Mouse (Mus musculus) heart, embryonic 11.5 days (tissue): Measurements from ENCODE around the gene Csf2rb2. TPM values are rescaled to one million over a fixed set of nuclear protein-coding genes. Genes with fewer than 3 reads are reported as not detected.
"Not testable (repeated sequence)": the region's sequence is repeated elsewhere in the genome, so short reads cannot be mapped to it uniquely, and the experiment has no call there.

Experiments
- ATAC-seq: fragments of 200-750 bp; cut with Nextera tagmentation; replicated peaks from 2 replicates; pipeline ENCODE4 v1.8.0; 2017; ENCODE audit warnings: moderate library complexity; ENCODE audit not compliant: insufficient number of reproducible peaks, low FRiP score, low TSS enrichment
- H3K27ac ChIP-seq: fragments of 300-500 bp; sonication (generic); 2 replicates; pipeline ENCODE4 v1.5.1; 2014; ENCODE audit warnings: mild to moderate bottlenecking, low read depth, low read length
- H3K27me3 ChIP-seq: fragments of 300-500 bp; sonication (generic); 2 replicates; pipeline ENCODE4 v1.6.1; 2014; ENCODE audit warnings: mild to moderate bottlenecking, low read length, mixed read lengths; ENCODE audit not compliant: control insufficient read depth, insufficient read depth
- H3K36me3 ChIP-seq: fragments of 300-500 bp; sonication (generic); 2 replicates; pipeline ENCODE4 v1.6.1; 2014; ENCODE audit warnings: mild to moderate bottlenecking, low read length, moderate library complexity, mixed read lengths; ENCODE audit not compliant: control insufficient read depth, insufficient read depth
- H3K4me1 ChIP-seq: fragments of 300-500 bp; sonication (generic); 2 replicates; pipeline ENCODE4 v1.6.1; 2014; ENCODE audit warnings: low read length; ENCODE audit not compliant: control insufficient read depth, insufficient read depth
- H3K4me2 ChIP-seq: fragments of 300-500 bp; sonication (generic); 2 replicates; pipeline ENCODE4 v1.6.1; 2014; ENCODE audit warnings: mild to moderate bottlenecking, moderate library complexity
- H3K4me3 ChIP-seq: fragments of 300-500 bp; sonication (generic); 2 replicates; pipeline ENCODE4 v1.5.1; 2014; ENCODE audit warnings: low read depth, low read length
- H3K9ac ChIP-seq: fragments of 300-500 bp; sonication (generic); 2 replicates; pipeline ENCODE4 v1.6.1; 2014; ENCODE audit warnings: mild to moderate bottlenecking, low read depth, low read length, moderate library complexity
- H3K9me3 ChIP-seq: fragments of 300-500 bp; sonication (generic); replicated peaks from 2 replicates; pipeline ENCODE4 v1.6.1; 2016; ENCODE audit warnings: low read length; ENCODE audit not compliant: control insufficient read depth
- WGBS: fragments of 180-500 bp; shearing (Covaris S2); extraction: QIAGEN DNeasy Blood & Tissue Kit; methylation state at CpG from one replicate; pipeline ENCODE4 v1.1.7; 2014; ENCODE audit not compliant: insufficient replicate concordance; 5-methylcytosine and 5-hydroxymethylcytosine counted together
- polyA plus RNA-seq: library from polyadenylated mRNA; unstranded; fragments of >200 nt; fragmentation: Nextera tagmentation; extraction: Ambion mirVana; gene quantifications from 2 replicates; pipeline ENCODE4 v1.2.1, GENCODE M21; 2014

Csf2rb2 gene
- 0.80 and 1.00 TPM in 2 replicates for polyA plus RNA-seq

DNA sequence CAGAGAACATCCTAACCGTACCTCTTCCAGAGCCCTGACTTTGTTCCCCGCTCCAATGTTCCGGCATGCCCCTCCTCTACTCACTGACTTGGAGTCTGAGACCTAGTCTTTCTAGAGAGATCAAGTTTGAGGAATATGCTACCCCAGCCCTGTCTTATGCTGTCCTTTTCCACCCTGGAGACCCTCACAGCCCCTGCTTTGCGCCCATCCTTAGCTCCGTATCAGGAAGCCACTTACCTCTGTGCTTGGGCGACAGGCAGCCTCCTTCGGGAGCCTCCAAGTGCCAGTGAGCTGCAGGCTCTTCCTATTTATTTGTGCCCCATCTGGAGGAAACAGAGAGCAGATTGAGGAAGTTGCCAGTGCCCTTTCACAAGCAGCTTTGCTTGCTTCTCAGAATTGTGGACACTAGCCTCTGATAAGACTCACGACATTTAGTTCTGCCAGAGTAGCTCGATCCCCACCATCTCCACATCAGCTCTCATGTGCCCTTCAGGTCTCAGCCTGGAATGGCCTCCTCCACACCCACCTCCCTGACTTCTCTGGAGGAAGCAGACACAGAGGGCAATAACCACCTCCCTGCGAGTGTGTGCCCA lies at the start of gene Csf2rb2:
Gene Csf2rb2 (minus strand): TSS at position 381 of the 593 bp plus-strand sequence.
- H3K4me1 ChIP-seq = peaks cover 4% of the 10 kb centered on the region
- H3K27me3 ChIP-seq = no peaks in the 10 kb centered on the region
- H3K27ac ChIP-seq = no peak within 1 kb of the TSS
- no peaks in the 10 kb centered on the region for H3K36me3 ChIP-seq
- H3K9ac ChIP-seq = no peak within 1 kb of the TSS
- no peak for ATAC-seq
- no peaks in the 10 kb centered on the region for H3K9me3 ChIP-seq
- H3K4me2 ChIP-seq = no peak within 1 kb of the TSS; the same call in 1 of the 2 replicates
- H3K4me3 ChIP-seq = no peak within 1 kb of the TSS
- WGBS = 62% methylated on average over 10 of the region's 10 CpGs

DNA sequence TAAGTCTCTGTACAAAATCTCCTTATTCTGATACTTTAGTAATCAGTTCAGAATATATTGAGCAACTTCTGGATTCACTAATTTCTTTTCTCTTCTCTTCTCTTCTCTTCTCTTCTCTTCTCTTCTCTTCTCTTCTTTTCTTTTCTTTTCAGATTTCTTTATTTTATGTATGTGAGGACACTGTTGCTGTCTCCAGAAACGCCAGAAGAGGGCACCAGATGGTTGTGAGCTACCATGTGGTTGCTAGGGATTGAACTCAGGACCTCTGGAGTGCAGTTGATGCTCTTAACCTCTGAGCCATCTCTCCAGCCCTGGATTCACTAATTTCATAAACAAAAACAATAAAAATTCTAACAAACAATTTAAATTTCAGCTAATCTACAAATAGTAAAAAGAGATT lies 49.4 kb upstream of the Csf2rb2 start:
- 3% methylated on average over 1 of the region's 1 CpGs for WGBS

DNA sequence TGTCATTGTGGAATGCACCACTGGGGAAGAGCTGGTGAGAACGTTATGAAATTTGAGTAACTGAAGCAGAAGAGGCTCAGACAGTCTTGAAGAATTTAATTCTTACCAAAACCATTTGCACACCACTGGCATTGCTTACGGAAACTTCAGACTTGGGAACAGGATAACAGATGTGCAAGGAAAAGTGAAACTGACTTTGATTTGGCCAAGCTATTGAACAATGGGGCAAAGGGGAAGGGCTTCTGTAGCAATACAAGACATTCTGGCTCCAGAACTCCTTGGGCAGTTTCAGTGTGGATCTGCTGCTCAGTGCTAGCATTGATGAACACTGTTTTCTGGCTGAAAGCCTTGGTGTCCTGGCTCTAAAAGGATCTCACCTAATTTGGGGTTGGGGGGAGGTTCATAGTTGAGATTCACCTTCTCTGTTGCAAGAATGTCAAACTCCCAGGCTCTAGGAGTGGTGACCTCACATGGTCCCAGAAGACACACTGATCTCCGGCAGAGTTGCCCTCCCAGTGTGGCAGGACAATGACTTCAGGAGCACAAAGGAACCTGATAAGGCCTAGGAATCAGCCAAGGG lies 46.2 kb upstream of the Csf2rb2 start:
- ATAC-seq = no peak
- H3K4me1 ChIP-seq = no peaks in the 10 kb centered on the region
- no peaks in the 10 kb centered on the region for H3K27me3 ChIP-seq
- no peak overlapping the region for H3K4me3 ChIP-seq
- H3K9ac ChIP-seq = no peak overlapping the region
- H3K27ac ChIP-seq = no peak overlapping the region
- no peaks in the 10 kb centered on the region for H3K9me3 ChIP-seq
- H3K36me3 ChIP-seq = no peaks in the 10 kb centered on the region
- no peak overlapping the region for H3K4me2 ChIP-seq
- WGBS = 47% methylated on average over 3 of the region's 3 CpGs

More for the DNA sequence above, 49.4 kb upstream of the Csf2rb2 start:
- no peak overlapping the region for H3K4me2 ChIP-seq
- H3K9ac ChIP-seq = no peak overlapping the region
- H3K4me3 ChIP-seq = no peak overlapping the region
- no peak overlapping the region for H3K27ac ChIP-seq
- ATAC-seq = no peak
- H3K4me1 ChIP-seq = no peaks in the 10 kb centered on the region
- H3K27me3 ChIP-seq = no peaks in the 10 kb centered on the region
- H3K9me3 ChIP-seq = no peaks in the 10 kb centered on the region
- H3K36me3 ChIP-seq = no peaks in the 10 kb centered on the region

DNA sequence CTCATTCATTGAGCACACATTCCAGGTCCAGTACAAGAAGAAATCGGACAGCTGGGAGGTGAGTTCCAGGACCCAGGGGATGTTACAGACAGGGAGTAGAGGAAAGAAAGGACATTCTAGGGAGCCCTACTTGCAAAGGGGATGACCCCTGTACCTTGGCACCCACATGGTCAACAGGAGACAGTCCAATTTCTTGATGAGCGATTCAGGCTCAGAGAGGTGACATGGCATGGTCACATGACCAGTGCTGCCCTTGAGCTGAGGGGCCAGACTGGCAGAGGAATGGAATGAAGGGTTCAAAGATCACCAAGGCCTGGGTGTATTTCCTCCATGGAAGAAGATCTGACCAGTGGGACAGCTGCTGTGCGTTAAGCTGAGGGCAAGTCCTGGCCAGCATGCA lies 39.0 kb upstream of the Csf2rb2 start:
- no peak overlapping the region for H3K4me2 ChIP-seq
- no peak overlapping the region for H3K4me3 ChIP-seq
- no peak for ATAC-seq
- H3K9ac ChIP-seq = no peak overlapping the region
- no peaks in the 10 kb centered on the region for H3K4me1 ChIP-seq
- H3K9me3 ChIP-seq = no peaks in the 10 kb centered on the region
- no peaks in the 10 kb centered on the region for H3K36me3 ChIP-seq
- no peaks in the 10 kb centered on the region for H3K27me3 ChIP-seq
- WGBS = 87% methylated on average over 3 of the region's 3 CpGs
- H3K27ac ChIP-seq = no peak overlapping the region

DNA sequence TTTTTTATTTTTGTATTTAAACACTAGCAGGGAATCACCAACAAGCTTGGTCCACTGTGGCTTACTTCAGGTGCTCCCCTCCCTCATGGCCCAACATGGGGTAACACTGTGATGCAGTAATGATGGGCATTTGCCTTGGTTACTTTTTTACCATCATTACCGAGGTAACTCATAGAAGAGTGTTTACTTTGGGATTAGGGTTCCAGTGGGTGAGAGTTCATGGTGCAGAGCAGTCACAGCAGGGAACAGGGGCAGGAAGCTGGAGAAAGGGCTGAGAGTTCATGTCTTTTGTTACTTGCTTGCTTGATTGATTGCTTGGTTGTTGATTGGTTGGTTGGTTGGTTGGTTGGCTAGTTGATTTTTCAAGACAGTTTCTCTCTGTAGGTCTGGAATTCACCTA lies 38.2 kb upstream of the Csf2rb2 start:
- Histone ChIP-seq H3K36me3 (no peaks in the 10 kb centered on the region), H3K27ac (no peak overlapping the region), H3K9me3 (no peaks in the 10 kb centered on the region), H3K27me3 (no peaks in the 10 kb centered on the region), H3K4me2 (no peak overlapping the region), H3K9ac (no peak overlapping the region), H3K4me1 (no peaks in the 10 kb centered on the region), H3K4me3 (no peak overlapping the region)
- WGBS = 13% methylated on average over 1 of the region's 1 CpGs
- ATAC-seq = no peak

DNA sequence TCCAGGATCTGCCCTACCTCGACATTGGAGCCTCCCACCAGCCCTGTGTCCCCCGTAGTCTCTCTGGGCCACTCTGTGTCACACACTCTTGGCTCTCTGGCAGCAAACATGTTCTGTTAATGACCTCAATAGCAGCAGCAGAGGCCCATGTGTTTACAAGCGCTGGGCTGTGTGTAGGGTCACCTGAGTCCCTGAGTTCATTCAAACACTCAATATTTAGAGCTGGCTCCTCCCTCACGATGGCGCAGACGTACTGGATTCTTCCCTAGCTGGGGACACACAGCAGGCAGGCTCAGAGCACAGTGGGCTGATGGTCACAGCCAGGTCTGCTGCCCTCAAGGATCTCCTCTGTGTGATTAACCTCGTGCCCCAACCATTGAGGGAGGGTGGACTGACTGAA lies 35.4 kb upstream of the Csf2rb2 start:
- not testable (repeated sequence) for H3K9ac ChIP-seq, H3K27me3 ChIP-seq, H3K4me2 ChIP-seq, ATAC-seq, H3K4me1 ChIP-seq, H3K27ac ChIP-seq, H3K36me3 ChIP-seq, H3K9me3 ChIP-seq, H3K4me3 ChIP-seq
- WGBS = 64% methylated on average over 6 of the region's 7 CpGs

DNA sequence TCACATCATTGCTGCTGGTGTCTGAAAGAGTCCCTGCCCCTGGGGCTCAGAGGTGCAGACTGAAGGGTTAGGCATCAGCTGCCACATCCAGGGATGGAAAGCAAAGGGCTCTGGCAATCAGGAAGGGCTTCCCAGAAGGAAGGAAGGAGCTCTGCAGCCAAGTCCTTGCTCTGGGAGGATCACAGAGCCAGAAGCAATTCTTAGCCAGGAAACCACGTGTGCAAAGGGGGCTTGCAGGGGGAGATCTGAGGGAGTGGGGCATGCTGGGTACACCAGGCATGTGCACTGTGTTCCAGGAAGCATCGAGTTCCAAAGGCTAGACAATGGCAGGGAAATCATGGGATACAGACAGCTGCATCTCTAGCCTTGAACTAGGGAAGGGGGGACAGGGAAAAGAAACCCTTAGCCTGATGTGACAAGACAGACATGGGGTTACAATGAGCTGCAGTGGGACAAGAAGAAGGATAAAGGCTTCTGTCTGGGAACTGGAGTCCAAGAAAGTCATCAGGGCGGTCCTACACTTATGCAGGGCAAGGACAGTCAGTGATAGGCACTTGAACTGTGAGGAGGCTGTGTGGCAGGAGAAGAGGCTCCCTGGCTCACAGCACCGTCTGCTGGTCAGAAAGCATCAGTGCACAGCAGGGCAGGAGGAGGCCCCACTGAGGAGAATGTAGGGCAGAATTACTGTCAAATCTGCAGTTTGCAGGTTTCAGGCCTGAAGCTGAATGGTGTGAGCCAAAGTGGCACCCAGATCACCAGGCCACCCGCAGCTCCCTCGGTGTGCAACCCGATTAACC lies 34.3 kb upstream of the Csf2rb2 start:
- H3K4me3 ChIP-seq, H3K9me3 ChIP-seq, H3K27me3 ChIP-seq, H3K9ac ChIP-seq, H3K27ac ChIP-seq, H3K36me3 ChIP-seq, H3K4me2 ChIP-seq, H3K4me1 ChIP-seq, ATAC-seq: not testable (repeated sequence)
- WGBS = 36% methylated on average over 7 of the region's 7 CpGs

DNA sequence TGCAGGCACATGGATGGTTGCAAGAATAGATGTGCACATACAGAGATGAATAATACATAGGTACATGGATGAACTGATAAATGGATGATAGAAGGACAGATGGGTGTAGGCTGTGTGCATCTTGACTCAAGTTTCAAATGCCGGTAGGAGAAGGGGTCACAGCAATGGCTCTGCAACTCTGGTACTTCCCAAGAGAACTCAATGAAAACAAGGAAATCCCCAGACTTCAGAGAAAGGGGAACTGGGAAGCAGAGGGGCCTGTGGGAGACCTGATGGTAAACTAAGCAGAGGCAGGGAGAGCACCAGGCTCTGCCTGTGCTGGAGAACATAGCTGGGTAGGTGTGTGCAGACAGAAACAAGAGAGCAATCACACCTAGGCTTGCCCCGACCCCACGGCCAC lies 28.9 kb upstream of the Csf2rb2 start:
- 79% methylated on average over 3 of the region's 3 CpGs for WGBS
- no peak overlapping the region for H3K27ac ChIP-seq

More for the DNA sequence above, 28.9 kb upstream of the Csf2rb2 start:
- no peaks in the 10 kb centered on the region for H3K9me3 ChIP-seq
- H3K9ac ChIP-seq = no peak overlapping the region
- H3K4me1 ChIP-seq = no peaks in the 10 kb centered on the region
- no peaks in the 10 kb centered on the region for H3K27me3 ChIP-seq
- ATAC-seq = no peak
- H3K36me3 ChIP-seq = no peaks in the 10 kb centered on the region
- no peak overlapping the region for H3K4me2 ChIP-seq
- H3K4me3 ChIP-seq = no peak overlapping the region
